In the genomic region with DNA sequence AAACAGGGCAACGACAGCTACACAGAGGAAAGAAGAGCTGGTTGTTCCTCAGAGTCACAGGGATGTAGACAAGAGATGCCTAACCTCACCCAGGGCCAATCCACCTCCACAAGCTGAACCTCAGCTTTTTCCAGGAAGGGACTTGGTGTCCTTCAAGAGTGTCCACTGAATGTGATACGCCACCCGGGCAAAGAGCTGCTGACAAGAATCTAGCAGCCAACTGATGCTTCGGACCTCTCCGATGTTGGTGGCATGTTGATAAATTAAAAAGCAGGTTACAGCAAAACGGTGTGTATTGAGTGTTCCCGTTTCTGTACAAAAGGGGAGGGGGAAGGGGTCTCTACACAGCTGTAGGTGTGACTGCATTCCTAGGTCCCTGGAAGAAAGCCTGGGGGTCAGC, we compare ENCODE assay signal across 25 mouse cellular contexts. TPM values are rescaled to one million over a fixed set of nuclear protein-coding genes. Genes with fewer than 3 reads are reported as not detected.
DNase-seq lines count a peak whose midpoint lies in the region; ATAC-seq and TF ChIP-seq lines count a peak whose summit lies in the region.
"Had no signal": no experiment of that assay in that cellular context is flagged by ENCODE, and none has a peak within 500 bp of the region (broad histone marks: within the 10 kb centered on the region; RNA-seq: fewer than 3 reads in every experiment).

No protein-coding gene starts in this region.

- no peak overlapping the region for H3K27ac ChIP-seq in heart, embryonic 10.5 days
- no peak overlapping the region for H3K27ac ChIP-seq in heart, embryonic 12.5 days (ENCODE audit: poor library complexity, severe bottlenecking)
- peak overlapping the region; percentile 48 for H3K27ac ChIP-seq in left cerebral cortex, adult 2 months
- H3K27ac ChIP-seq in cortical plate, adult 2 months (ENCODE audit: insufficient read depth, low read length), result peak overlapping the region; percentile 80
- H3K27ac ChIP-seq: forebrain, embryonic 10.5 days; forebrain, embryonic 13.5 days; heart, adult 2 months; heart, embryonic 15.5 days; hindbrain, embryonic 14.5 days; hindbrain, postnatal 0 days had no signal

- H3K4me2 ChIP-seq in heart, embryonic 12.5 days, result no peak overlapping the region
- H3K4me2 ChIP-seq: forebrain, embryonic 13.5 days; heart, embryonic 11.5 days; heart, embryonic 15.5 days; hindbrain, embryonic 14.5 days had no signal

- DNase-seq in heart, embryonic 10.5 days (ENCODE audit: low spot score), result peak; percentile 68
- DNase-seq in left cerebral cortex, adult 2 months (ENCODE audit: extremely low spot score in 1 of 2, low spot score in 2 of 2), result no peak
- DNase-seq in left cerebral cortex, adult 11 months (ENCODE audit: low spot score), result no peak
- DNase-seq in cerebellum, adult 9-10 months, result no peak
- DNase-seq: adrenal gland, adult 2 months; adrenal gland, postnatal 14 days; cerebellum, adult 11 months; cerebellum, postnatal 10 days; cerebellum, postnatal 36 days; gastrocnemius, postnatal 25 days; heart, postnatal 10 days; heart, postnatal 4 days had no signal

- no peaks in the 10 kb centered on the region for H3K36me3 ChIP-seq in heart, embryonic 10.5 days
- no peaks in the 10 kb centered on the region for H3K36me3 ChIP-seq in heart, embryonic 12.5 days
- H3K36me3 ChIP-seq: forebrain, embryonic 10.5 days; heart, embryonic 15.5 days had no signal

- no peak for ATAC-seq in heart, embryonic 12.5 days (ENCODE audit: insufficient number of reproducible peaks, low FRiP score)
- ATAC-seq: CD4-positive, CD25-positive, alpha-beta regulatory T cell, adult 4 months; forebrain, embryonic 13.5 days; forebrain, embryonic 16.5 days; hindbrain, postnatal 0 days; inflammation-experienced regulatory T-cells, adult 6 months had no signal

- H3K4me1 ChIP-seq in heart, embryonic 10.5 days, result peaks cover 17% of the 10 kb centered on the region
- H3K4me1 ChIP-seq in heart, embryonic 12.5 days (replicated peaks), result peaks cover 8% of the 10 kb centered on the region
- peaks cover 11% of the 10 kb centered on the region for H3K4me1 ChIP-seq in cortical plate, adult 2 months (ENCODE audit: control insufficient read depth, insufficient read depth, low read length)

- 0 out of 2 replicates have a peak, but pooled peaks cover 4% of the 10 kb centered on the region for H3K9me3 ChIP-seq in heart, embryonic 10.5 days
- H3K9me3 ChIP-seq in heart, embryonic 12.5 days (replicated peaks), result peaks cover 6% of the 10 kb centered on the region
- H3K9me3 ChIP-seq: forebrain, embryonic 13.5 days; heart, embryonic 15.5 days had no signal

- no peak overlapping the region for H3K4me3 ChIP-seq in heart, embryonic 10.5 days
- no peak overlapping the region for H3K4me3 ChIP-seq in heart, embryonic 12.5 days
- H3K4me3 ChIP-seq in left cerebral cortex, adult 2 months, result peak overlapping the region; percentile 21; the same call in 1 of the 2 replicates
- H3K4me3 ChIP-seq in cortical plate, adult 2 months (ENCODE audit: insufficient read depth, low read length), result peak overlapping the region; percentile 74; the same call in 1 of the 2 replicates
- H3K4me3 ChIP-seq: forebrain, embryonic 10.5 days; forebrain, embryonic 13.5 days; heart, adult 2 months; heart, embryonic 15.5 days had no signal

- H3K9ac ChIP-seq in heart, embryonic 12.5 days, result no peak overlapping the region
- H3K9ac ChIP-seq: forebrain, embryonic 13.5 days; heart, embryonic 15.5 days; hindbrain, embryonic 14.5 days had no signal

- WGBS in heart, embryonic 10.5 days, result 79% methylated on average over 7 of the region's 7 CpGs
- 81% methylated on average over 7 of the region's 7 CpGs for WGBS in heart, embryonic 12.5 days

- no peak for TF ChIP-seq POLR2A in cortical plate, adult 2 months (IDR thresholded peaks at IDR 0.05; ENCODE audit: extremely low read depth, insufficient read depth, low read length)

- intact Hi-C loops in left cerebral cortex, adult 2 months (cut with DNase I), result loop anchor here (5.0 kb wide), 1 partner anchor 33 kb away; no protein-coding TSS in a partner anchor

- no peak for TF ChIP-seq CTCF in left cerebral cortex, adult 2 months (IDR thresholded peaks at IDR 0.05)
- no peak for TF ChIP-seq CTCF in cortical plate, adult 2 months (IDR thresholded peaks at IDR 0.05; ENCODE audit: extremely low read depth, insufficient read depth, low read length)

- H3K27me3 ChIP-seq in heart, embryonic 10.5 days (ENCODE audit: insufficient read depth, poor library complexity, severe bottlenecking), result peaks cover 48% of the 10 kb centered on the region
- H3K27me3 ChIP-seq in heart, embryonic 12.5 days (replicated peaks), result peaks cover 47% of the 10 kb centered on the region

RNA-seq across cellular contexts. Expression of a gene that starts 27.9 kb away (rescaled TPM):
- polyA plus RNA-seq in heart, embryonic 10.5 days (2016; fragmentation: Nextera tagmentation; extraction: Ambion mirVana), result 4.5 TPM in 2 replicates
- 2.7 and 3.4 TPM in 2 replicates for polyA plus RNA-seq in heart, embryonic 12.5 days (2016; fragmentation: Nextera tagmentation; extraction: Ambion mirVana)
- 1 to 10 TPM; 8.1 to 8.2 TPM for total RNA-seq in left cerebral cortex, adult 2 months (2021)
- polyA plus RNA-seq in cortical plate, adult 2 months (2012; rRNA removed), result 11.0 and 12.9 TPM in 2 replicates

RNA-seq across cellular contexts. Expression of a gene that starts 28.3 kb away (rescaled TPM):
- not detected in 2 replicates for polyA plus RNA-seq in heart, embryonic 10.5 days (2016; fragmentation: Nextera tagmentation; extraction: Ambion mirVana)
- 0.08 TPM in 1 of 2 replicates, not detected in the other for polyA plus RNA-seq in heart, embryonic 12.5 days (2016; fragmentation: Nextera tagmentation; extraction: Ambion mirVana)
- 100 to 1,000 TPM; 159 to 167 TPM for total RNA-seq in left cerebral cortex, adult 2 months (2021)
- 140 and 154 TPM in 2 replicates for polyA plus RNA-seq in cortical plate, adult 2 months (2012; rRNA removed)
- total RNA-seq: MEL had no signal
- polyA plus RNA-seq: heart, embryonic 11.5 days had no signal

Comparison
In these comparisons a context has a peak if more than half of its experiments do, and no peak if none do; other contexts are left out.
1. H3K27ac ChIP-seq: peak in left cerebral cortex, adult 2 months (single experiment) and cortical plate, adult 2 months (single experiment); none in heart, embryonic 10.5 days (single experiment) and heart, embryonic 12.5 days (single experiment).
2. H3K4me3 ChIP-seq: peak in left cerebral cortex, adult 2 months (single experiment) and cortical plate, adult 2 months (single experiment); none in heart, embryonic 10.5 days (single experiment) and heart, embryonic 12.5 days (single experiment).
3. RNA of a gene that starts 28.3 kb away (polyA plus RNA-seq): 140 to 154 TPM in cortical plate, adult 2 months; 0.08 TPM in heart, embryonic 12.5 days and not detected in heart, embryonic 10.5 days; every median in the first group is over 100 times any median in the second.